Mouse (Mus musculus): ENCODE measurements at regions not wholly inside any gene's neighbourhood (a gene's known extent, or its start where the extent isn't known, plus 50 kb on each side); places are given as distances from the start of the nearest gene placed in this dataset.

DNA sequence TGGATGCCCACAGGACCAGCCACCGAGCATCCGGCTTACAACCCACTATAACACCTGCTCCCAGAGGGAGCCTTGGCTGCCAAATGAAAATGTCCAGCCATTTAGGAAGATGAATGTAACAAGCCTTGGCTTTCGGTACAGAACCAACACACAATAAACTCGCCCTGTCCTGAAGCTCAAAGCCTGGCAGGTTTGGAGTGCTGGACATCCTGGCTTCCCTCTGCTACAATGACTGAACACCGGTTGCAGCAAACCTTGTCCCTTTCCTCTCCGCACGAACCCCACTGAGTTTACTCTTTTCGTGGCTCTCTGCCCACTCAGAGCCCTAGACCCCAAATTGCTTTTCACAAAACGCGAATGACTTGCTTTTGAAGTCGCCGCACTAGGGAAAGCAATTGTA, 441.9 kb downstream of the Glrx3 start:
- H3K27me3 ChIP-seq (ENCODE audit: control insufficient read depth, insufficient read depth, low read length), result no peaks in the 10 kb centered on the region
- no peak overlapping the region for H3K27ac ChIP-seq (ENCODE audit: insufficient read depth, low read depth, low read length)
- 90% methylated on average over 12 of the region's 12 CpGs for WGBS
- no peak overlapping the region for H3K4me3 ChIP-seq (ENCODE audit: low read depth, low read length)
- TF ChIP-seq CTCF (IDR thresholded peaks at IDR 0.05; ENCODE audit: extremely low read depth, insufficient read length, insufficient replicate concordance, low read depth, low read length) (no peak), POLR2A (IDR thresholded peaks at IDR 0.05; ENCODE audit: low read depth, low read length) (no peak)
- no peaks in the 10 kb centered on the region for H3K4me1 ChIP-seq (ENCODE audit: control insufficient read depth, insufficient read depth, insufficient read length, low read length)
- no peaks in the 10 kb centered on the region for H3K36me3 ChIP-seq (ENCODE audit: control insufficient read depth, insufficient read depth, low read length)

DNA sequence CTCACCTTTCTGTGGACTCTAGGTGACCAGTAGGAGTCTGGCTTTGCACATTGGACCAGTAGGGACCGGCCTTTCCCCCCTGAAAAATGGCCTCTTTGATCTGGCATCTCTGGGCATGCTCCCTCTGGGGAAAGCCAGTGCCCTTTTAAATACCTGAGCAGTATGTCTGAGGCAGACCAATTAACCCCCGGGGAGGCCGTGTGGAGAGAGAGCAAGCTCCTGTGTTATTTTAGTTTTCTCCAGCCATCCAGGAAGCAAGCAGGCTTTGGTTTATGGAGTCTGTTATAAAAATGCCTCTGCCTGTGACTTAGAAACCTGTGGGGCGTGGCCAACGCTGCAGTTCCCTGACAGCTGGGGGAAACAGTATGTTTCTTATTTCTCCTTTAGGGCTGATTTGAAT, 445.5 kb downstream of the Glrx3 start:
- Histone ChIP-seq H3K27ac (ENCODE audit: insufficient read depth, low read depth, low read length) (no peak overlapping the region), H3K27me3 (ENCODE audit: control insufficient read depth, insufficient read depth, low read length) (no peaks in the 10 kb centered on the region), H3K36me3 (ENCODE audit: control insufficient read depth, insufficient read depth, low read length) (no peaks in the 10 kb centered on the region), H3K4me1 (ENCODE audit: control insufficient read depth, insufficient read depth, insufficient read length, low read length) (no peaks in the 10 kb centered on the region), H3K4me3 (ENCODE audit: low read depth, low read length) (no peak overlapping the region)
- WGBS, result 14% methylated on average over 5 of the region's 5 CpGs
- TF ChIP-seq POLR2A (IDR thresholded peaks at IDR 0.05; ENCODE audit: low read depth, low read length) (no peak), CTCF (IDR thresholded peaks at IDR 0.05; ENCODE audit: extremely low read depth, insufficient read length, insufficient replicate concordance, low read depth, low read length) (no peak)

DNA sequence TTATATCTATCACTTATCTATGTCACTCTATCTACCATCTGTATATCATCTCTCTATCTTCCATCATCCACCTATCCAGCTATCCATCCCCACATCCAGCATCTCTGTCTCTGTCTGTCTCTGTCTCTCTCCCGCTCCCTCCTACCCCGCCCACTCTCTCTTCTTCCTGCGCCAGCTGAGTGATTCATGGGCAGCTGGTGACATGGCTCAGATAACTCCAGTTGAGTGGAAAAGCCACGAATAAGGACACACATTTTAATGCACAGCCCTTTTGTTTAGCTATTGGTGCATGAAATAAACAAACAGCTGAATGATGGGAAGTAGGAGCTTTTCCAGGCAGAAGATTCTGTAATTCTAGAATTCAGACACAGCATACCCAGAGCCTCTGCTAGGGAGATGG, 446.3 kb downstream of the Glrx3 start:
- Histone ChIP-seq H3K36me3 (ENCODE audit: control insufficient read depth, insufficient read depth, low read length) (no peaks in the 10 kb centered on the region), H3K4me3 (ENCODE audit: low read depth, low read length) (no peak overlapping the region), H3K27ac (ENCODE audit: insufficient read depth, low read depth, low read length) (no peak overlapping the region), H3K4me1 (ENCODE audit: control insufficient read depth, insufficient read depth, insufficient read length, low read length) (no peaks in the 10 kb centered on the region), H3K27me3 (ENCODE audit: control insufficient read depth, insufficient read depth, low read length) (no peaks in the 10 kb centered on the region)
- no peak for TF ChIP-seq CTCF (IDR thresholded peaks at IDR 0.05; ENCODE audit: extremely low read depth, insufficient read length, insufficient replicate concordance, low read depth, low read length)
- no peak for TF ChIP-seq POLR2A (IDR thresholded peaks at IDR 0.05; ENCODE audit: low read depth, low read length)
- WGBS, result 64% methylated on average over 4 of the region's 4 CpGs

DNA sequence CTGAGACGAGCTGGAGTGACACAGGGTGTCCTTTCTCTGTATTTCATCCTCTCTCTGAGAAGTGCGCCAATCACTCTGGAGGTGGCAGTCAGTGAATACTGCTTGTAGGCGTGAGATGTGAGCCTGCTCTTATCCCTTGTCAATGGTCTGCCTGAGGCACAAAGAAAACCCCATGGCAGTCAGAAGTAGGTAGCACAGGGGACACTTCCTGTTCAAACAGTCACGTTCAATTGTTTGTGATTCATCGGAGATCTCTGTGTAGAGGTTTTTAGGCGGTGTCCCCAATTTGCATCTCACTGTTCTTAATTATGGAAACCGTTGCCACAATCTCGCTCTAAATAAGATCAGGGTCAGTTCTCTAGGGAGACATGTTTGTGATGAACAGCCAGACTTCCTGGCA, 447.7 kb downstream of the Glrx3 start:
- H3K4me1 ChIP-seq (ENCODE audit: control insufficient read depth, insufficient read depth, insufficient read length, low read length), result no peaks in the 10 kb centered on the region
- H3K36me3 ChIP-seq (ENCODE audit: control insufficient read depth, insufficient read depth, low read length), result no peaks in the 10 kb centered on the region
- TF ChIP-seq CTCF (IDR thresholded peaks at IDR 0.05; ENCODE audit: extremely low read depth, insufficient read length, insufficient replicate concordance, low read depth, low read length) (no peak), POLR2A (IDR thresholded peaks at IDR 0.05; ENCODE audit: low read depth, low read length) (no peak)
- 69% methylated on average over 8 of the region's 8 CpGs for WGBS
- H3K27me3 ChIP-seq (ENCODE audit: control insufficient read depth, insufficient read depth, low read length), result no peaks in the 10 kb centered on the region
- no peak overlapping the region for H3K4me3 ChIP-seq (ENCODE audit: low read depth, low read length)
- H3K27ac ChIP-seq (ENCODE audit: insufficient read depth, low read depth, low read length), result no peak overlapping the region

DNA sequence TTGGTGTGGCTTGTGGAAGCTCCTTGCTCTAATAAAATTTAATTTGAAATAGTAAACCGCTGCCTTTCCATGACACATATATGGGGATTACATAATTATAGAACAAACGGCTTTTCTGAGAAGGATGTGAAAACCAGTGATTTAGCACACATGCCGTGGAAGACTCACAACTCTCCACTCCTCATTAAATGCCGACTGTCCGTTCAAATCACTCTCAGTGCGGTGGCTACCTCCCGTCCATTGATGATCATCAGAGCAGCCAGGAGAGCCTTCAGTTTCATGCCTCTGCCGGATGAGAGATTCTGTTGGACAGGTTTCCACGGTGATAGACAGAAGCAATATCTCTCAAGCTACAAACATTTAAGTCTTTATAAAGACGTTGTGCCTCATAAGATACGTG, 451.3 kb downstream of the Glrx3 start:
- no peak for TF ChIP-seq POLR2A (IDR thresholded peaks at IDR 0.05; ENCODE audit: low read depth, low read length)
- no peak for TF ChIP-seq CTCF (IDR thresholded peaks at IDR 0.05; ENCODE audit: extremely low read depth, insufficient read length, insufficient replicate concordance, low read depth, low read length)
- Histone ChIP-seq H3K4me3 (ENCODE audit: low read depth, low read length) (no peak overlapping the region), H3K4me1 (ENCODE audit: control insufficient read depth, insufficient read depth, insufficient read length, low read length) (no peaks in the 10 kb centered on the region), H3K27ac (ENCODE audit: insufficient read depth, low read depth, low read length) (no peak overlapping the region), H3K27me3 (ENCODE audit: control insufficient read depth, insufficient read depth, low read length) (no peaks in the 10 kb centered on the region), H3K36me3 (ENCODE audit: control insufficient read depth, insufficient read depth, low read length) (no peaks in the 10 kb centered on the region)
- 82% methylated on average over 11 of the region's 11 CpGs for WGBS

DNA sequence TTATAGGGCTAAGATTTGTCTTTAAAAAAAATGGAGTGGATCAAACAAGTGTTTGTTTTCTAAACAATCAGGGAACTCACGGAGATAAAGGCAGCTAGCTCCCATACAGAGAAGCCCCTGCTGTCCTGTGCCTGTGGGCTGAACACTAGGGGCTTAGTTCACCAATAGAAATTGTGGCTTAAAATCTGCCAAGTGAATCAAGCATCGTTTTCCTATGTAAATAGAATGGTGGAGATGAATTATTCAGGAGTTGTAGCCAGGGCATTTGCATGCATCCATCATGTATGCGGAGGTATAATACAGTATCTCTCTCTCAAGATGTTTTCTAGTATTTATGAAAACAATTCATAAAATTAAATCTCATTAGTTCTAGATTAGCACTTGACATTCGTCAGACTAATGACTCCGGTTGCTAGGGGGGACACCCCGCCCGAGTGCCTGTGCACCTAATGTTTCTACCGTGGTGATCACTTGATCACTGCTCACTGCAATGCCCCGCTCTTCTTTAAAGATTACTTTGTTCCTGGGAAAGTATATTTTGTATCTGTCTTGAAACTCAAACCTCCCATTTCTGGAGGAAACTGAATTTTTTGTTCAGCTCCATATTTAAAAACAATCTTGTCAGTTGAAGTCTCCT, 469.1 kb downstream of the Glrx3 start:
- 61% methylated on average over 9 of the region's 9 CpGs for WGBS

DNA sequence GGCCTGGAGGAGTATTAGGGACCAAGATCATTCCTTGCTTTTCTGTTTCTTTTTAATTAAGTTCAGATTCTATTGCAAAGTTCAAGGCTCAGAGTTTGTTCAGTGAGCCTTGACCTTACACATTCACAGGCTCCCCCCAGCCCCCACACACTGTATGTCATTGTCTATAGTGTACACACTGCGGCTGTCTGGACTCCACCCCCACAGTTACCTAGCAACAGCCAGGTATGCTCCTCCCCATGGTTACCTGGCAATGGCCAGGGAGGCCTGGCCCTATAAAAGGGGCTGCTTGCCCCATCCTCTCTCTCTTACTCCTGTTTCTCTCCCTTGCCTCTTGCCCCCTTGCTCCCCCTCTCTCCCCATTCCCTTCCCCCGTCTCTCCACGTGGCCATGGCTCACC, 472.0 kb downstream of the Glrx3 start:
- no peak for TF ChIP-seq POLR2A (IDR thresholded peaks at IDR 0.05; ENCODE audit: low read depth, low read length)
- TF ChIP-seq CTCF (IDR thresholded peaks at IDR 0.05; ENCODE audit: extremely low read depth, insufficient read length, insufficient replicate concordance, low read depth, low read length), result no peak
- WGBS, result 16% methylated on average over 3 of the region's 3 CpGs

More for the DNA sequence above, 469.1 kb downstream of the Glrx3 start:
- no peaks in the 10 kb centered on the region for H3K27me3 ChIP-seq (ENCODE audit: control insufficient read depth, insufficient read depth, low read length)
- H3K36me3 ChIP-seq (ENCODE audit: control insufficient read depth, insufficient read depth, low read length), result no peaks in the 10 kb centered on the region
- no peak overlapping the region for H3K4me3 ChIP-seq (ENCODE audit: low read depth, low read length)
- TF ChIP-seq CTCF (IDR thresholded peaks at IDR 0.05; ENCODE audit: extremely low read depth, insufficient read length, insufficient replicate concordance, low read depth, low read length) (no peak), POLR2A (IDR thresholded peaks at IDR 0.05; ENCODE audit: low read depth, low read length) (no peak)
- no peaks in the 10 kb centered on the region for H3K4me1 ChIP-seq (ENCODE audit: control insufficient read depth, insufficient read depth, insufficient read length, low read length)
- no peak overlapping the region for H3K27ac ChIP-seq (ENCODE audit: insufficient read depth, low read depth, low read length)

More for the DNA sequence above, 472.0 kb downstream of the Glrx3 start:
- Histone ChIP-seq H3K4me1 (ENCODE audit: control insufficient read depth, insufficient read depth, insufficient read length, low read length) (no peaks in the 10 kb centered on the region), H3K4me3 (ENCODE audit: low read depth, low read length) (no peak overlapping the region), H3K36me3 (ENCODE audit: control insufficient read depth, insufficient read depth, low read length) (no peaks in the 10 kb centered on the region), H3K27ac (ENCODE audit: insufficient read depth, low read depth, low read length) (no peak overlapping the region), H3K27me3 (ENCODE audit: control insufficient read depth, insufficient read depth, low read length) (no peaks in the 10 kb centered on the region)

All from small intestine, adult 2 months (tissue).